Mouse (Mus musculus): ENCODE results near the gene Spen.

DNA sequence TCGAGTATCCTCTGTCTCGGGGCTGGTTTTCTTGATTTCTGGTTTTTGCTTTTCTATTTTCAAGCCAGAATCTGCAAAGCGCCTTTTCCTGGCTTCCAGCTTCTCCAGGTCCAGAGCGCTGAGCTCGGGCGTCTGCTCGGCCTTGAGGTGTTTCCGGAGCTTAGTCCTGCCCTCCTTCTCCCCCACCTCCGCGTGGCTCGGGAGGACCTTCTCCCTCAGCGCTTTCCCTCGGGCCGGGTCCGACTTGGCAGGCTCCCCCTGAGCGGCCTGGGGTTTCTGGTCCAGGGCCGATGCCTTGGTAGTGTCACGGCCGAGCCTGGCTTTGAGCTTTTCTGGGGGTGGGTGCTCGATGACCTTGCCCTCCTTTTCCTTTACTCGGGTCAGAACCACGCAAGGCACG is 60.2 kb downstream of the Spen start:
- TF ChIP-seq GATA1 (IDR thresholded peaks at IDR 0.05; ENCODE audit: borderline replicate concordance, low read length) (no peak), FLI1 (IDR thresholded peaks at IDR 0.05; ENCODE audit: low read length) (no peak)
